In the genomic region with DNA sequence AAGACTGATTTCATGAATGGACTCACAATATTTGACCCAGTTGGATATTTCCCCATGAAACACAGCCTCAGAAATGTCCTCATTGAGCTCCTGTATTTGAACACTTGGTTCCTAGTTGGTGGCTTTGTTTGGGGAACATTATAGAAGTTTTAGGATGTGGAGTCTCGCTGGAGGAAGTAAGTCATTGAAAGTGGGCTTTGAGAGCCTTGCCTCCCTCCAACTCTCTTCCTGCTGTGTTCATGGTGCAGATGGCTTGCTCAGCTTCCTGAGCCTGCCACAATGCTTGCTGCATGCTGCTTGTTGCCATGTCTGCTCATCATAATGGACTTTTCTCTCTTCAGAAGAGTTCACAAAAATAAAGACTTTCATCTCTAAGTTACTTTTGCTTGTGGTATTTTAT, we compare ENCODE assay signal across 31 mouse cellular contexts.
DNase-seq lines count a peak whose midpoint lies in the region; ATAC-seq lines count a peak whose summit lies in the region.
"Had no signal": no experiment of that assay in that cellular context is flagged by ENCODE, and none has a peak within 500 bp of the region (broad histone marks: within the 10 kb centered on the region; RNA-seq: fewer than 3 reads in every experiment).

No protein-coding gene starts in this region.

- no peaks in the 10 kb centered on the region for H3K9me3 ChIP-seq in midbrain, embryonic 13.5 days
- H3K9me3 ChIP-seq: embryonic facial prominence, embryonic 12.5 days; G1E; heart, embryonic 12.5 days; hindbrain, embryonic 15.5 days; kidney, embryonic 15.5 days; limb, embryonic 13.5 days; midbrain, embryonic 10.5 days; neural tube, embryonic 12.5 days had no signal

- H3K4me2 ChIP-seq in midbrain, embryonic 13.5 days (replicated peaks), result no peak overlapping the region
- H3K4me2 ChIP-seq: embryonic facial prominence, embryonic 12.5 days; heart, embryonic 12.5 days; hindbrain, embryonic 15.5 days; kidney, embryonic 15.5 days; limb, embryonic 13.5 days; liver, embryonic 11.5 days; neural tube, embryonic 12.5 days had no signal

- 69% methylated on average over 1 of the region's 1 CpGs for WGBS in midbrain, embryonic 13.5 days

- no peaks in the 10 kb centered on the region for H3K36me3 ChIP-seq in midbrain, embryonic 13.5 days
- H3K36me3 ChIP-seq: embryonic facial prominence, embryonic 12.5 days; G1E; heart, embryonic 12.5 days; hindbrain, embryonic 15.5 days; kidney, embryonic 15.5 days; limb, embryonic 13.5 days; midbrain, embryonic 10.5 days; neural tube, embryonic 12.5 days had no signal

- no peak overlapping the region for H3K27ac ChIP-seq in midbrain, embryonic 13.5 days
- H3K27ac ChIP-seq: embryonic facial prominence, embryonic 12.5 days; hindbrain, embryonic 15.5 days; kidney, embryonic 15.5 days; layer of hippocampus, adult 2 months; left cerebral cortex, adult 2 months; midbrain, embryonic 10.5 days; neural tube, embryonic 12.5 days; stomach, postnatal 0 days had no signal

- peak; percentile 72 for ATAC-seq in granulocyte monocyte progenitor cell, adult 5-6 weeks (replicated peaks; ENCODE audit: poor library complexity, severe bottlenecking)
- no peak for ATAC-seq in midbrain, embryonic 13.5 days
- ATAC-seq: forebrain, embryonic 14.5 days; inflammation-experienced regulatory T-cells, adult 6 months; midbrain, embryonic 16.5 days had no signal

- no peaks in the 10 kb centered on the region for H3K4me1 ChIP-seq in midbrain, embryonic 13.5 days (replicated peaks)
- H3K4me1 ChIP-seq: heart, embryonic 12.5 days; hindbrain, embryonic 15.5 days; kidney, embryonic 15.5 days; midbrain, embryonic 10.5 days; neural tube, embryonic 12.5 days had no signal

- no peaks in the 10 kb centered on the region for H3K27me3 ChIP-seq in midbrain, embryonic 13.5 days
- H3K27me3 ChIP-seq: embryonic facial prominence, embryonic 12.5 days; heart, embryonic 12.5 days; hindbrain, embryonic 15.5 days; kidney, embryonic 15.5 days; limb, embryonic 13.5 days; neural tube, embryonic 12.5 days had no signal

- peak; percentile 38 for DNase-seq in 416B (ENCODE audit: low read depth)
- peak; percentile 22 for DNase-seq in naive thymus-derived CD4-positive, alpha-beta T cell, adult 2 months (ENCODE audit: low read depth)
- DNase-seq in thymus, postnatal 14 days, result peak; percentile 65
- no peak for DNase-seq in cerebellum, adult 8-10 months
- no peak for DNase-seq in urinary bladder, adult 18-20 months (ENCODE audit: low spot score in 2 of 2)
- DNase-seq in B cell, adult 2 months, result no peak
- DNase-seq: adrenal gland, postnatal 14 days; cerebellum, adult 11 months; cerebellum, postnatal 10 days; gastrocnemius, postnatal 14 days; heart, adult 18-20 months; heart, postnatal 4 days; right cerebral cortex, adult 18-20 months; right cerebral cortex, postnatal 4 days had no signal

- H3K4me3 ChIP-seq in midbrain, embryonic 13.5 days (replicated peaks), result no peak overlapping the region
- H3K4me3 ChIP-seq: embryonic facial prominence, embryonic 12.5 days; heart, embryonic 12.5 days; hindbrain, embryonic 15.5 days; kidney, embryonic 15.5 days; layer of hippocampus, adult 2 months; left cerebral cortex, adult 2 months; limb, embryonic 13.5 days; midbrain, embryonic 10.5 days; neural tube, embryonic 12.5 days had no signal

- no peak overlapping the region for H3K9ac ChIP-seq in midbrain, embryonic 13.5 days (replicated peaks)
- H3K9ac ChIP-seq: embryonic facial prominence, embryonic 12.5 days; heart, embryonic 12.5 days; hindbrain, embryonic 15.5 days; kidney, embryonic 15.5 days; limb, embryonic 13.5 days; neural tube, embryonic 12.5 days had no signal

Comparison
In these comparisons a context has a peak if more than half of its experiments do, and no peak if none do; other contexts are left out.
1. DNase-seq: peak in 416B (single experiment), naive thymus-derived CD4-positive, alpha-beta T cell, adult 2 months (single experiment) and thymus, postnatal 14 days (single experiment); none in cerebellum, adult 8-10 months (single experiment), urinary bladder, adult 18-20 months (0 of 2) and B cell, adult 2 months (0 of 2).